Comparison of ENCODE assay signal across 7 mouse cellular contexts in genomic region chr10:82762756-82763681, GRCm38 (mm10). TPM values are rescaled to one million over a fixed set of nuclear protein-coding genes. Genes with fewer than 3 reads are reported as not detected.
A peak's percentile ranks its signal among the peaks of the same experiment; 100 is the strongest.
DNase-seq lines count a peak whose midpoint lies in the region; ATAC-seq and TF ChIP-seq lines count a peak whose summit lies in the region.

No protein-coding gene starts in this region.

- no peak for TF ChIP-seq POLR2A in CH12.LX (IDR thresholded peaks at IDR 0.05; ENCODE audit: low read depth, low read length)

- DNase-seq in CH12.LX (ENCODE audit: extremely low read depth) (peak; percentile 31), ZHBTc4 (ENCODE audit: low read depth, low spot score) (peak; percentile 61)
- DNase-seq in embryo, embryonic 10 days (ENCODE audit: low spot score), result peak; percentile 53
- DNase-seq in heart, postnatal 10 days, result peak; percentile 52 to 54
- peak; percentile 69 for DNase-seq in limb, embryonic 11.5 days (ENCODE audit: low spot score)
- DNase-seq in thymus, adult 18-20 months, result peak; percentile 31 to 41

- no peak for TF ChIP-seq CTCF in CH12.LX (conservative IDR thresholded peaks at IDR 0.05 in 1 of 2, IDR thresholded peaks at IDR 0.05 in 1 of 2; ENCODE audit: low read depth in 2 of 2, low read length in 2 of 2)

- peak overlapping the region; percentile 99 for H3K9ac ChIP-seq in CH12.LX (ENCODE audit: insufficient read depth, low read depth)
- H3K9ac ChIP-seq in limb, embryonic 11.5 days (ENCODE audit: low read length), result peak overlapping the region; percentile 99
- peak overlapping the region; percentile 99 for H3K9ac ChIP-seq in midbrain, embryonic 15.5 days

- H3K79me2 ChIP-seq in CH12.LX (replicated peaks; ENCODE audit: control insufficient read depth, extremely low read depth, insufficient read depth, poor library complexity, severe bottlenecking), result peaks cover 42% of the 10 kb centered on the region

- H3K27ac ChIP-seq in CH12.LX (ENCODE audit: insufficient read depth, low read depth), result peak overlapping the region; percentile 91; the same call in 1 of the 2 replicates
- H3K27ac ChIP-seq in limb, embryonic 11.5 days (replicated peaks; ENCODE audit: low read depth, low read length), result peak overlapping the region; percentile 100
- peak overlapping the region; percentile 100 for H3K27ac ChIP-seq in midbrain, embryonic 15.5 days

- H3K9me3 ChIP-seq in CH12.LX (replicated peaks; ENCODE audit: low read length), result no peaks in the 10 kb centered on the region
- H3K9me3 ChIP-seq in limb, embryonic 11.5 days (ENCODE audit: control insufficient read depth, low read length), result no peaks in the 10 kb centered on the region
- H3K9me3 ChIP-seq in midbrain, embryonic 15.5 days, result no peaks in the 10 kb centered on the region

- no peak for TF ChIP-seq RAD21 in CH12.LX (IDR thresholded peaks at IDR 0.05; ENCODE audit: low read depth, low read length)

- H3K4me2 ChIP-seq in CH12.LX (ENCODE audit: insufficient read depth, low read depth, poor library complexity, severe bottlenecking), result peak overlapping the region; percentile 87
- peak overlapping the region; percentile 75 for H3K4me2 ChIP-seq in limb, embryonic 11.5 days (ENCODE audit: low read depth, severe bottlenecking)
- peak overlapping the region; percentile 70 for H3K4me2 ChIP-seq in midbrain, embryonic 15.5 days

- WGBS in limb, embryonic 11.5 days, result under 1% methylated on average over 34 of the region's 48 CpGs
- WGBS in midbrain, embryonic 15.5 days, result under 1% methylated on average over 48 of the region's 48 CpGs

- H3K27me3 ChIP-seq in CH12.LX (replicated peaks), result no peaks in the 10 kb centered on the region
- no peaks in the 10 kb centered on the region for H3K27me3 ChIP-seq in limb, embryonic 11.5 days (ENCODE audit: control insufficient read depth, insufficient read depth, low read length)
- no peaks in the 10 kb centered on the region for H3K27me3 ChIP-seq in midbrain, embryonic 15.5 days (replicated peaks)

- ATAC-seq in limb, embryonic 11.5 days (ENCODE audit: insufficient number of reproducible peaks, low FRiP score, low TSS enrichment, low read depth), result 0 out of 2 replicates have a peak, but pooled peaks have one; percentile 1
- peak; percentile 62 for ATAC-seq in midbrain, embryonic 15.5 days (replicated peaks)

- peaks cover 29 to 35% of the 10 kb centered on the region in 2 experiments for H3K36me3 ChIP-seq in CH12.LX (replicated peaks in 1 of 2; ENCODE audit: control insufficient read depth in 1 of 2, insufficient read depth in 1 of 2, low read length in 1 of 2)
- H3K36me3 ChIP-seq in limb, embryonic 11.5 days (ENCODE audit: control insufficient read depth, insufficient read depth, low read length), result peaks cover 3% of the 10 kb centered on the region; the same call in 1 of the 2 replicates
- H3K36me3 ChIP-seq in midbrain, embryonic 15.5 days (replicated peaks), result no peaks in the 10 kb centered on the region; the same call in none of the 2 replicates

- in situ Hi-C loops in CH12.LX (cut with MboI; ENCODE audit: low pct_ligation_motif_present, low pct_unique_long_range_greater_than_20kb, low sequenced_read_pairs), result no loop called here

- peaks cover 12 to 47% of the 10 kb centered on the region in 2 experiments for H3K4me1 ChIP-seq in CH12.LX (ENCODE audit: control insufficient read depth in 1 of 2, insufficient read depth in 2 of 2)
- H3K4me1 ChIP-seq in limb, embryonic 11.5 days (ENCODE audit: control insufficient read depth, insufficient read depth, low read length), result peaks cover 11% of the 10 kb centered on the region
- peaks cover 50% of the 10 kb centered on the region for H3K4me1 ChIP-seq in midbrain, embryonic 15.5 days

- peak overlapping the region; percentile 80 to 94 (median 87) for H3K4me3 ChIP-seq in CH12.LX (replicated peaks in 1 of 3; ENCODE audit: low read depth in 2 of 3, low read length in 2 of 3, poor library complexity in 1 of 3)
- H3K4me3 ChIP-seq in limb, embryonic 11.5 days (ENCODE audit: low read depth, low read length), result peak overlapping the region; percentile 87
- H3K4me3 ChIP-seq in midbrain, embryonic 15.5 days, result peak overlapping the region; percentile 84

- no peak for TF ChIP-seq EP300 in CH12.LX (IDR thresholded peaks at IDR 0.05; ENCODE audit: low read length)

- dilution Hi-C loops in CH12.LX (cut with MboI; ENCODE audit: extremely low pct_ligation_motif_present, extremely low pct_unique_long_range_greater_than_20kb, low sequenced_read_pairs), result no loop called here

- intact Hi-C loops in heart, postnatal 10 days (cut with DNase I), result loop anchor here (5.0 to 10.0 kb wide), 2 partner anchors 99 to 782 kb away; partner anchors contain the start of gene Washc4

TF ChIP-seq in CH12.LX, 34 proteins besides CTCF, POLR2A, EP300 and RAD21:
- no peak for TF ChIP-seq MEF2A (IDR thresholded peaks at IDR 0.05; ENCODE audit: borderline replicate concordance, low read depth, low read length)
- peak; percentile 32 for TF ChIP-seq SIN3A (IDR thresholded peaks at IDR 0.05; ENCODE audit: low read length)

RNA-seq across cellular contexts. Expression of gene Nfyb, which starts 0.9 kb away (rescaled TPM):
- total RNA-seq in CH12.LX (2012; rRNA removed), result 26.6 and 27.2 TPM in 2 replicates
- total RNA-seq in CH12.LX (2014; rRNA removed), result 39.6 and 45.4 TPM in 2 replicates
- 24.0 and 25.0 TPM in 2 replicates for polyA plus RNA-seq in CH12.LX (2012; ENCODE audit: insufficient read length, low read depth)
- total RNA-seq in heart, postnatal 10 days (2021), result 10 to 100 TPM; 18.4 to 19.9 TPM
- polyA plus RNA-seq in limb, embryonic 11.5 days (2014; fragmentation: Nextera tagmentation; extraction: Ambion mirVana), result 74.4 and 84.4 TPM in 2 replicates
- 46.4 and 47.1 TPM in 2 replicates for polyA plus RNA-seq in midbrain, embryonic 15.5 days (2015; fragmentation: Nextera tagmentation; extraction: Ambion mirVana)

Comparison
In these comparisons a context has a peak if more than half of its experiments do, and no peak if none do; other contexts are left out.
1. Peak in every context shown above with its lines: DNase-seq, ATAC-seq, H3K4me3 ChIP-seq and H3K27ac ChIP-seq.